Mouse (Mus musculus): ENCODE data around the gene Dll4.

DNA sequence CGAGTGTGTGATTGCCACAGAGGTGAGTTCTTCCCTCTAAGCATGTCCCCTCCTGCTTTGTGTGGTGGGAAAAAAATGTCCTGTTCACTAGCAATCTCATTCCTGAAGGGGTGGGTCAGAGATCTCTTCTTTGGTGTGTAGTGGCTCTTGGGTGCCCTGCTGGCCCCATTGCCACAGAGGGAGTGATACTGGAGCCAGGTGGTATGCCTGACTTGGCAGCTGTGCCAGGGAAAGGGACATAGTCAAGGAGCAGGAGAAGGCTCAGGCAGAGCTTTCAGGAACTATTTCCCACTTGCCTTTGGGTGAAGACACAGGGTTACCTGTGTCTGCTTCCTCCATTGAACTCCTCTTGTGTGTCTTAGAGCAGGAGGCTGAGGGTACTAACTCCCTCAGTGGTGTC is 8.6 kb downstream of the Dll4 start:
- TF ChIP-seq CTCF (IDR thresholded peaks at IDR 0.05; ENCODE audit: insufficient read depth, low read length) (no peak), POLR2A (IDR thresholded peaks at IDR 0.05; ENCODE audit: borderline replicate concordance, extremely low read depth, low read depth, low read length) (no peak)
